11 mouse cellular contexts compared by ENCODE assay signal in the genomic region with DNA sequence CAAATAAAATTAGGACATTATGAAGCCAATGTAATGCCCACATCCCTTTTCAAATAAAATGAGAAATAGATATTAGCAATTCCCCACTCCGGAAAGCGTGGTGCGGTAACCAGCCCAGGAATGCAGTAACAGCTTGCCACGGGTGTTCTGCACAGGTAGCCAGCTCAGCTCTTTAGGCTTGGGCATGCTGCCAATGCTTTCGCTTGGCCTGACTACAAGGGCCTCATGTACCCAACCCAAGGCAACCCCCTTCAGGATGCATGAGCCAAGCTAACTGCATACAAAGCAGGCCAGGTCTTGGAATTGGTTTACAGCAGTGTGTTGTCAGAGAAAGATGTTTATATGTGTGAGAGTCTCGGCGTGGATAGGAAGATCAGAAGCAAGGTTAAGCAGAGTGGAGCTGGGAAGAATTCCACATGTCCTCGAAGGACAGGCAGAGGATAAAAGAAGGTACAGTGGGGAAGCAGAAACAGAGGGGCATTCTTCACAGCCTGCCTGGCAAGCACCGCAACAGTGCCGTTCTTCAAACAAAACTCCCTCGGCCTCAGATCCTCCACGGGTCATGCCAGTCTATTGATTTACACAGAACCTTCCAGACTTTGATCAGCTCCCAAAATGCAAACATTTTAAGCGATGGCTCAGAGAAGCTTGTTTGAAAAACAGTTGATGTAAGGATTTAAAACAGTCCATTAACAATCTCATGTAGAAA.
DNase-seq lines count a peak whose midpoint lies in the region; ATAC-seq lines count a peak whose summit lies in the region.
"Had no signal": no experiment of that assay in that cellular context is flagged by ENCODE, and none has a peak within 500 bp of the region (broad histone marks: within the 10 kb centered on the region; RNA-seq: fewer than 3 reads in every experiment).

No protein-coding gene starts in this region.

- peak; percentile 5 for DNase-seq in adrenal gland, postnatal 10 days
- no peak for DNase-seq in adrenal gland, adult 8-10 months
- peak; percentile 13 to 15 for DNase-seq in left cerebral cortex, postnatal 14 days (ENCODE audit: low spot score in 2 of 2)
- DNase-seq in left cerebral cortex, adult 11 months (ENCODE audit: low spot score) = no peak
- peak; percentile 49 for DNase-seq in cerebellum, adult 9-10 months
- DNase-seq in frontal cortex, postnatal 14 days (ENCODE audit: low spot score in 2 of 2) = no peak
- DNase-seq: gastrocnemius, postnatal 14 days; thymus, postnatal 25 days had no signal

- no peak overlapping the region for H3K4me2 ChIP-seq in lung, embryonic 15.5 days

- intact Hi-C loops in left cerebral cortex, postnatal 14 days (cut with DNase I) = no loop called here

- peak; percentile 79 for ATAC-seq in lung, embryonic 15.5 days (ENCODE audit: borderline replicate concordance, extremely low read depth, low FRiP score, low TSS enrichment)
- no peak for ATAC-seq in erythroblast, adult 5-6 weeks (replicated peaks; ENCODE audit: low FRiP score, poor library complexity, severe bottlenecking)
- ATAC-seq: Patski had no signal

- no peaks in the 10 kb centered on the region for H3K9me3 ChIP-seq in lung, embryonic 15.5 days

- peak overlapping the region; percentile 35 for H3K27ac ChIP-seq in lung, embryonic 15.5 days

- H3K27me3 ChIP-seq in lung, embryonic 15.5 days = no peaks in the 10 kb centered on the region
- H3K27me3 ChIP-seq: Patski had no signal

- 24% methylated on average over 13 of the region's 13 CpGs for WGBS in lung, embryonic 15.5 days

- no peak overlapping the region for H3K9ac ChIP-seq in lung, embryonic 15.5 days

- H3K36me3 ChIP-seq in lung, embryonic 15.5 days = no peaks in the 10 kb centered on the region

- H3K4me1 ChIP-seq in lung, embryonic 15.5 days = no peaks in the 10 kb centered on the region

- no peak overlapping the region for H3K4me3 ChIP-seq in lung, embryonic 15.5 days

Comparison
In these comparisons a context has a peak if more than half of its experiments do, and no peak if none do; other contexts are left out.
1. DNase-seq: peak in adrenal gland, postnatal 10 days (single experiment), left cerebral cortex, postnatal 14 days (2 of 2) and cerebellum, adult 9-10 months (single experiment); none in adrenal gland, adult 8-10 months (single experiment), left cerebral cortex, adult 11 months (single experiment) and frontal cortex, postnatal 14 days (0 of 2).